Mouse (Mus musculus): ENCODE results near the gene Lsp1.

- TF ChIP-seq POLR2A (IDR thresholded peaks at IDR 0.05; ENCODE audit: insufficient read length, low read depth) (no peak), E2F4 (IDR thresholded peaks at IDR 0.05; ENCODE audit: insufficient read depth) (no peak), MAX (IDR thresholded peaks at IDR 0.05; ENCODE audit: low read depth) (no peak), MYOD1 (IDR thresholded peaks at IDR 0.05; ENCODE audit: control insufficient read depth in 1 of 3, insufficient read length in 2 of 3, low read depth in 2 of 3) (no peak), USF1 (IDR thresholded peaks at IDR 0.05; ENCODE audit: low read depth) (no peak), TCF12 (IDR thresholded peaks at IDR 0.05; ENCODE audit: insufficient read depth, poor library complexity, severe bottlenecking) (no peak), CEBPB (IDR thresholded peaks at IDR 0.05; ENCODE audit: insufficient read depth, poor library complexity, severe bottlenecking) (no peak), POLR2AphosphoS2 (IDR thresholded peaks at IDR 0.05; ENCODE audit: insufficient read length, low read depth) (no peak), SRF (IDR thresholded peaks at IDR 0.05; ENCODE audit: control insufficient read depth, insufficient read length, low read depth) (no peak), TCF3 (IDR thresholded peaks at IDR 0.05; ENCODE audit: insufficient read length, low read depth) (no peak), REST (IDR thresholded peaks at IDR 0.05; ENCODE audit: insufficient read depth, insufficient read length) (no peak), MYOG (IDR thresholded peaks at IDR 0.05; ENCODE audit: control insufficient read depth in 1 of 3, insufficient read depth in 1 of 3, insufficient read length in 2 of 3, low read depth in 2 of 3) (no peak)
Observed at GRCm38 (mm10) chr7:142525342-142526178, 65.0 kb downstream of the Lsp1 start.

Data from myocyte (in vitro differentiated cells).